Mouse (Mus musculus) lung, postnatal 36 days (tissue): ENCODE results near the gene Tmem183a.

Experiments
- DNase-seq: peaks from one replicate; pipeline ENCODE4 v3.0.0; 2022; ENCODE audit warnings: mixed read lengths

Gene Tmem183a

DNA sequence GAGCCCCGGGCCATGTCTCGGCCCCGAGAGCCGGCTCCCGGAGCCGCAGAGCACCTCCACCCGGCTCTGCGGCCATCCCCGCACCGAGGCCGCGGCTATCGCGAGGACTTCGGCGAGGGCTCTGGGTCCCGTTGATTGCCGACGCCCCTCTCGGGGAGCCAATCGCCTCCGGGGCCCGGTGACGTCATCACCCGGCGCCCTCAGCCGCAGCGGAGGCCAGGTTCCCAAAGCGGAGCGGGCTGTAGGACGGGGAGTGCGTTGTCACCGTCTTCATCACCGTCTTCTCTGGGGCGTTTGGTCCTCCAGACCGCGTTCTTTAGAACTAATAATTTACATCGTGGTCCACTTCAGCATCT, at the start of gene Tmem183a:
Tmem183a (minus strand) TSS at position 123 of the 356 bp plus-strand sequence.
- peak; percentile 96 for DNase-seq

DNA sequence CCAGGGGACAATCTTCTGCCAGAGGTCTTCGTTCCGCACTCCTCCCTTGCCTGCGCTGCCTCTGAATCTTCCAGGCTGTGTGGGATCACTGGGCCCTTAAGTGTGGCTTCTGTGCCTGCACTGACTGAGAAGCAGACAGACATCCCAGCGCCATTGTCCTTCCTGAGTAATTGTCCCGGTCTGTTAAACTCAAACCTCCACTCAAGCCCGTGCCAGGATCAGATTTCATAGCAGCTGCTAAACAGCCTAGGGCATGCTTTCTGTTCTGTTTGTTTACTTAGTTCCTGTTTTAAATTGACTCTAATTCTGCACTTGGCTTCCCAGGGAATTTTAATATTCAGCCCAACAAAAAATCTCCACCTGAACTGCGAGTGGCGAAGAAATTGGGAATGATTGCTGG, 46.3 kb upstream of the Tmem183a start:
- no peak for DNase-seq

DNA sequence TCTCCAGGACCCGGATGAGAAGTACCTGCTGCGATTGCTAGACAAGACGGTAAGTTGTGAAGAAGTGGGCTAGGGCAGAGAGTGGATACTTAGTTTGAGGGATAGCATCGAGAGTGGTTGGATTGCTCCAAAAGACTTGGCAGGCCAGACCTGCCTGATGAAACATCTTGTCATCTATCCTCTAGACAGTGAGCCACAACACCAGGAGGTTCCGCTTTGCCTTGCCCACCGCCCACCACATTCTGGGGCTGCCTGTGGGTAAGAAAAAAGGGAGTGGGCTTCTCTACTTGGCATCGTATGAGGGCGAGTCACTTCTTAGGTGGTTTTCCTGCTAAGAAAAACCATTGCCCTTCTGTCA, 44.6 kb upstream of the Tmem183a start:
- DNase-seq, result no peak

GRCm38 (mm10) chr1:134405509-134406413, 44.0 kb upstream of the Tmem183a start, which contains the start of gene Cyb5r1:
Cyb5r1 (plus strand) TSS chr1:134405559.
- peak; percentile 88 for DNase-seq

- peak; percentile 22 for DNase-seq
Measured at GRCm38 (mm10) chr1:134399735-134400134, 38.0 kb upstream of the Tmem183a start.

- no peak for DNase-seq
Measured at GRCm38 (mm10) chr1:134398210-134398609, 36.4 kb upstream of the Tmem183a start.

DNA sequence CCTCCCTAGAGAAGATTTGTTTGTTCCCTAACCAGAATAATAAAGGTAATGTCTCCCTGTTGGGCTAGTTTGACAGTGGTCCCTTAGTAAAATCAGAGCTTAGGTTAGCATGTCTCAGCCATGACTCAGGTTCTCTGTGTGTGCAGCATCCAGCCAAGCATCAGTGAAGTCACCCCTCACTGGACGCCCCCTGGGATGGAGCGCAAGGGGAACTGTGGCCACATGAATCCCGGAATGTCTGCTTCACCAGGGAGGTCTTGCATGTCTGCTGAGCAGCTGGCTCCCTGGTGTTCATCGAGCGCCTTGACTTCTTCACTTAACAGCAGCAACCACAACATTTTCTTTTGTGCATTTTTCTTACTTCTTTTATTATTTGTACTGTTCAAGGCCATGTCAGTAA, 32.0 kb upstream of the Tmem183a start:
- no peak for DNase-seq

GRCm38 (mm10) chr1:134385666-134386065, 23.9 kb upstream of the Tmem183a start, which contains the start of gene 4933406M09Rik:
4933406M09Rik (plus strand) TSS chr1:134385940.
- no peak for DNase-seq

GRCm38 (mm10) chr1:134385176-134385575, 23.4 kb upstream of the Tmem183a start:
- no peak for DNase-seq

DNA sequence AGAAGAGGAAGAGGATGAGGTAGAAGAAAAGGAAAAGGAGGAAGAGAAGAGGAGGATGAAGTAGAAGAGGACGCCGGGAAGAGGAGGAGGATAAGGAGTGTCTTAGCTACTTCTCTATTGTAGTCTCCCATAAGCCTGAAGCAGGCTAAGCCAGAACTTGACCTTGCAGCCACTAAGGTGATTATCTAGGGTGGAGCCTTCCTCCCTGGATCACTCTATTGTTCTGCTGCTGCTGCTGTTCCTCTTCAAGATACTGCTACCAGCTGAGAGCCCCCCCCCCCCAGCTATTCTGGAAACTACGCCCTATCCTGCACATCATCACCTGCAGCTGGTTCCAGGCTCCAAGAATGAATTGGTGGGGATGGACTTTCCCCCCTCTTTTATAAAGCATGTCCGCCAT, 22.8 kb upstream of the Tmem183a start:
- DNase-seq, result no peak

GRCm38 (mm10) chr1:134381795-134382625, 20.2 kb upstream of the Tmem183a start:
- DNase-seq, result peak; percentile 9

GRCm38 (mm10) chr1:134381051-134381450, 19.3 kb upstream of the Tmem183a start:
- no peak for DNase-seq

- no peak for DNase-seq
Measured at GRCm38 (mm10) chr1:134374124-134374523, 12.3 kb upstream of the Tmem183a start.

GRCm38 (mm10) chr1:134368777-134369337, 7.1 kb upstream of the Tmem183a start:
- peak; percentile 90 for DNase-seq

GRCm38 (mm10) chr1:134365491-134365890, 3.7 kb upstream of the Tmem183a start:
- no peak for DNase-seq

DNA sequence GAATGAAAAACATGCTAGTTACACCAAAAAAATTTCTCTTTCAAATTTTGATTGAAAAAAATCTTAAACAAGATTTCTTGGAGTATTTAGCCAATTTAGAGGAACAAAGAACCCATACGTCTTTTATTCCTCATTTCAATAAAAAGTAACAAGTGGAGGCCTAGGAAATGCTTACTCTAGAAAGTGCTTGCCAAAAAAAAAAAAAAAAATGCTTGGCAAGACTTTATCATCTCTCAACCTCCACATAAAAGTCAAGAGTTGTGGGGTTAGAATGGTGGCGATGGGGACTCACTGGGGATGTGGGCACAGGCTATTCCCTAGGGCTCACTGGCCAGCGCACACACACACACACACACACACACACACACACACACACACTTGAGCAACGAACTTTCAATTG, 1.4 kb upstream of the Tmem183a start:
- no peak for DNase-seq

DNA sequence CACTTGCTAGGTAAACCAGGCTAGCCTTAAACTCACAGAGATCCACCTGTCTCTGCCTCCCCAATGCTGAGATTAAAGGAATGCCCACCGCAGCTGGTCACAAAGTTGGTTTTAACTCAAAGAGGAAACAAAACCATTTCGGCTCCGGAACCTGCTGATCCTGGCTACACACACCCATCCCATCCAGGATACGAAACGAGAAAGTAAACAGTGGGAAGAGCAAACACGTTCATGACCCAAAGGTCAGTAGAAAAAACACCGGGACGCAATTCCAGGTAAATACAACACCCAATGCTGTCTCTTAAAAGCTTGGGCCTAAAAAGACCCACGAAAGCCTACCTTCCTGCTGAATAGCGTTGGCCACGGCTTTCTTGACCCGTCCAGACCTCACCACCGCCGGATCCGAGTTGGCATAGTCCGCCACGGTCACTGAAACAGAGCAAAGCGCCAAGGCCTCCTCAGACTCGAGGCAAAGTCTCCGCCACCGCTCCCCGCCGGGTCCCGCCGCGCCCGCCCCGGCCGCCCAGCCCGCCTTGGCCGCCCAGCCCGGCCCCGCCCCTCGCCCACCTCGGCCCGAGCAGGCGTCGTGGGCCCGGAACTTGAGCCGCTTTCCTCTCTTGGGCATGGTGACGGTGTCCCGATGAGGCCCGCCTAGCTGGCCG, 453 bp downstream of the Tmem183a start:
- DNase-seq, result peak; percentile 25

DNA sequence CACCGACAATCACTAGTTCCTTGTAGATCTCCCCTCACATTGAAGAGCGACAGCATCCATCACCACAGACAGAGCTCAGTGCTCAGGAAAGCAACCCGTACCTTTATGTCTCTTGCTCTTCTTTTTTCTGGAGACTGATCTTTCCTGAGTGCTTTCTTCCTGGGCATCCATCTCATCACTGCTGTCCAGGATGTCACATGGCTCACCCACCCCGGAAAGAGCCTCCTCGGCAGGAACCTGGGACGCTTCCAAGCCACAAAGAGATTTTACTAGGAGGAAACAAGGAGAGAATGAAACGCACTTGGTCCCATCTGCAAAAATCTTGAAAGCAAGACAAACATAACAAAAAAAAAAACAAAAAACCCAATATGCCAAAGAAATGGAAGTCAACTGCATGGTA, 1.1 kb downstream of the Tmem183a start:
- no peak for DNase-seq

DNA sequence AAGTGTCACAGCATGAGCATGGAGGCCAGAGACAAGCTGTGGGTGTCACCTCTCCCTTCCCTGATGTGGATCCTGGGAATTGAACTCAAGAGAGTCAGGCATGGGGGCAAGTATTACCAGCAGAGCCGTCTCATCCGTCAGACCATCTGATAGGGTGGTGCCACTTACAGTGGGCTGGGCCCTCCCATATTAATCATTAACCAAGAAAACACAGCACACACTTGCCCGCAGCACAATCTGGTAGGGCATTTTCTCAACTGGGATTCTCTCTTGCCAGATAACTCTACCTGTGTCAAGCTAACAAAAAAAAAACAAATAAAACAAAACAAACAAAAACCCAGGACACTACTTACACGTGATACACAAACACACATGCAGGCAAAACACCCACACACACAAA, 4.3 kb downstream of the Tmem183a start:
- no peak for DNase-seq

DNA sequence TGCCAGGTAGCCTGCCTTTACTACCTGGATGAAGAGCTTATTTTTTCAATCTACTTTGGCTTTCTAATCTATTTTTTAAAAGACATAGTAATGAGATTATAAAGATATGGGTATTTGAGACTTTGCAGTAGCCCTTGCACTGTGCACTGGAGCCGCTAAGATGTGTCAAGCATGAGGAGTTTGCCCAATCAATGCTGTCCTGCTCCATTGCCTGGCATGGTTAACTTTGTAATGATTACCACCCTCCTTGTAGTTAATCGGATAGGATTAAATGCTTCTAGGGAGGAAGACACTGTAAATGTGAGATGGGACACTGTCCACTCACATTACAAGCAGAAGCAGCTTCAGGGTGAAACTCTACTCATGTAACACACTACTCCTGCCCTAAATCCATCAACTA, 8.5 kb downstream of the Tmem183a start:
- DNase-seq, result no peak

DNA sequence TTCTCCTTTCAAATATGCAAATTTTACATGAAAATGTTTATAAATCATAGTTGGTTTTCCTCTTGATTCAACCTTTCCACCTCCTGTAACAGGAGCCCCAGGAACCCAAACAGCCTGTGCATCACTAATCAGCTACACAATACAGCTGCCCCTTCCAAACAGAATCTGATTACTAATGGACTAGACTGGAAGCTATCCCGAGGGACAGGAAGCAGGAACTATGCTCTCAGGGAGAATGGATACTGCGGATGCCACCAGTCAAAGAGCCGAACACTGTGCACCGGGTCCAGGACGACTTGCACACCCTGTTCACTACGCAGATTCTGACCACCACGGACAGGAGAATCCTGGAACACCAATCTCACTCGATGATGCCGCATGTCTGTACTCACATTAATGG, 14.0 kb downstream of the Tmem183a start:
- no peak for DNase-seq

DNA sequence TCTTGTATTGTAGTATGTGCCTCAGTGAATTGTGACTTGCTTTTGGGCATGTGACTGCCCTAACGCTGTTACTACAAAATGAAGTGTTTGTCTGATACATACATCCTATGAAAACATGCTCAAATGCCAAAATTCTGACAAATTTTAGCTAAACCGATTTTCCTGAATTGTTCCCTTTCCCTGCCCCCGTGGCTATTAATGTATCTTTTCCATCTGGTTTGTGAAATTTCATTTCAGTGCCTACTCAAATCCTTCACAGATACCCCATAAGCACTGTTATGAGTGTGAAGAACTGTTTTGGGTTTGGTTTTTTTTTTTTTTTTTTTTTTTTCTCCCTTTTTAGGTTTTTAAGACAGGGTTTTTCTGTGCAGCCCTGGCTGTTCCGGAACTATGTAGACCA, 16.7 kb downstream of the Tmem183a start:
- no peak for DNase-seq
